ENCODE assay signal across 19 mouse cellular contexts in genomic region chr1:131051073-131051472, GRCm38 (mm10). TPM values are rescaled to one million over a fixed set of nuclear protein-coding genes. Genes with fewer than 3 reads are reported as not detected.
DNase-seq lines count a peak whose midpoint lies in the region; ATAC-seq and TF ChIP-seq lines count a peak whose summit lies in the region.
"Had no signal": no experiment of that assay in that cellular context is flagged by ENCODE, and none has a peak within 500 bp of the region (broad histone marks: within the 10 kb centered on the region; RNA-seq: fewer than 3 reads in every experiment).

No protein-coding gene starts in this region.

- no peak overlapping the region for H3K27ac ChIP-seq in hindbrain, embryonic 11.5 days (ENCODE audit: low read depth, low read length)
- H3K27ac ChIP-seq in hindbrain, postnatal 0 days = no peak overlapping the region
- H3K27ac ChIP-seq in embryonic facial prominence, embryonic 15.5 days (replicated peaks) = no peak overlapping the region
- H3K27ac ChIP-seq: embryonic facial prominence, embryonic 13.5 days; neural tube, embryonic 13.5 days had no signal

- no peaks in the 10 kb centered on the region for H3K27me3 ChIP-seq in hindbrain, embryonic 11.5 days (ENCODE audit: control insufficient read depth, insufficient read depth, low read length)
- H3K27me3 ChIP-seq in hindbrain, postnatal 0 days (ENCODE audit: insufficient read depth, low read length) = no peaks in the 10 kb centered on the region
- no peaks in the 10 kb centered on the region for H3K27me3 ChIP-seq in megakaryocyte, embryonic 14.5 days (replicated peaks)
- no peaks in the 10 kb centered on the region for H3K27me3 ChIP-seq in embryonic facial prominence, embryonic 15.5 days
- H3K27me3 ChIP-seq: embryonic facial prominence, embryonic 13.5 days; neural tube, embryonic 13.5 days; Patski had no signal

- TF ChIP-seq CTCF in hindbrain, postnatal 0 days (IDR thresholded peaks at IDR 0.05; ENCODE audit: low read depth) = no peak

- H3K4me2 ChIP-seq in hindbrain, embryonic 11.5 days (replicated peaks; ENCODE audit: low read depth, low read length) = no peak overlapping the region
- H3K4me2 ChIP-seq in hindbrain, postnatal 0 days (ENCODE audit: low read depth, low read length) = no peak overlapping the region
- no peak overlapping the region for H3K4me2 ChIP-seq in embryonic facial prominence, embryonic 15.5 days (replicated peaks)
- H3K4me2 ChIP-seq: embryonic facial prominence, embryonic 13.5 days; neural tube, embryonic 13.5 days had no signal

- no peak overlapping the region for H3K4me3 ChIP-seq in hindbrain, embryonic 11.5 days (ENCODE audit: low read depth, low read length)
- no peak overlapping the region for H3K4me3 ChIP-seq in hindbrain, postnatal 0 days (ENCODE audit: low read length)
- H3K4me3 ChIP-seq in megakaryocyte, embryonic 14.5 days (replicated peaks) = peak overlapping the region; percentile 56
- H3K4me3 ChIP-seq in embryonic facial prominence, embryonic 15.5 days (replicated peaks) = no peak overlapping the region
- H3K4me3 ChIP-seq: embryonic facial prominence, embryonic 13.5 days; neural tube, embryonic 13.5 days had no signal

- 0 out of 2 replicates have a peak, but pooled peaks have one; percentile 2 for ATAC-seq in hindbrain, embryonic 11.5 days (ENCODE audit: low FRiP score)
- no peak for ATAC-seq in hindbrain, postnatal 0 days
- ATAC-seq in megakaryocyte, adult 5-6 weeks (ENCODE audit: poor library complexity, severe bottlenecking) = no peak
- 0 out of 2 replicates have a peak, but pooled peaks have one; percentile 31 for ATAC-seq in embryonic facial prominence, embryonic 15.5 days (ENCODE audit: insufficient number of reproducible peaks, low FRiP score, low TSS enrichment, low read depth)
- ATAC-seq: forebrain, embryonic 14.5 days; Patski had no signal

- H3K9ac ChIP-seq in hindbrain, embryonic 11.5 days (ENCODE audit: low read depth, low read length) = no peak overlapping the region
- H3K9ac ChIP-seq in hindbrain, postnatal 0 days (replicated peaks; ENCODE audit: low read length) = no peak overlapping the region
- no peak overlapping the region for H3K9ac ChIP-seq in embryonic facial prominence, embryonic 15.5 days
- H3K9ac ChIP-seq: embryonic facial prominence, embryonic 13.5 days; neural tube, embryonic 13.5 days had no signal

- WGBS in hindbrain, embryonic 11.5 days = 29% methylated on average over 7 of the region's 7 CpGs
- WGBS in hindbrain, postnatal 0 days = 37% methylated on average over 7 of the region's 7 CpGs
- 24% methylated on average over 7 of the region's 7 CpGs for WGBS in embryonic facial prominence, embryonic 15.5 days

- no peaks in the 10 kb centered on the region for H3K9me3 ChIP-seq in hindbrain, embryonic 11.5 days (ENCODE audit: control insufficient read depth, low read length)
- H3K9me3 ChIP-seq in hindbrain, postnatal 0 days (ENCODE audit: low read length) = no peaks in the 10 kb centered on the region
- no peaks in the 10 kb centered on the region for H3K9me3 ChIP-seq in megakaryocyte, embryonic 14.5 days
- no peaks in the 10 kb centered on the region for H3K9me3 ChIP-seq in embryonic facial prominence, embryonic 15.5 days (replicated peaks)
- H3K9me3 ChIP-seq: embryonic facial prominence, embryonic 13.5 days; neural tube, embryonic 13.5 days had no signal

- no peaks in the 10 kb centered on the region for H3K36me3 ChIP-seq in hindbrain, embryonic 11.5 days (ENCODE audit: control insufficient read depth, insufficient read depth, low read length)
- peaks cover 9% of the 10 kb centered on the region; the same call in 1 of the 2 replicates for H3K36me3 ChIP-seq in hindbrain, postnatal 0 days (ENCODE audit: insufficient read depth, low read length)
- H3K36me3 ChIP-seq in megakaryocyte, embryonic 14.5 days (replicated peaks; ENCODE audit: low read length) = peaks cover 70% of the 10 kb centered on the region
- peaks cover 31% of the 10 kb centered on the region for H3K36me3 ChIP-seq in embryonic facial prominence, embryonic 15.5 days

- DNase-seq in hindbrain, embryonic 11.5 days (ENCODE audit: low spot score) = no peak
- no peak for DNase-seq in hindbrain, postnatal 0 days (ENCODE audit: low spot score)
- DNase-seq in brain, adult 2 months (ENCODE audit: low read depth, low spot score) = peak; percentile 78
- DNase-seq in layer of hippocampus, adult 9-10 months (ENCODE audit: low spot score) = no peak
- DNase-seq: cerebellum, adult 9-11 months; heart, postnatal 10 days; kidney, adult 11 months; kidney, postnatal 4 days; lung, adult 18-20 months had no signal

- no peaks in the 10 kb centered on the region for H3K4me1 ChIP-seq in hindbrain, embryonic 11.5 days (replicated peaks; ENCODE audit: control insufficient read depth, insufficient read depth, low read length)
- H3K4me1 ChIP-seq in hindbrain, postnatal 0 days (ENCODE audit: insufficient read depth, low read length) = no peaks in the 10 kb centered on the region
- H3K4me1 ChIP-seq in megakaryocyte, embryonic 14.5 days = peaks cover 79% of the 10 kb centered on the region
- peaks cover 12% of the 10 kb centered on the region for H3K4me1 ChIP-seq in embryonic facial prominence, embryonic 15.5 days

RNA-seq across cellular contexts. Expression of gene Il10, which starts 31.4 kb away (rescaled TPM):
- not detected in 2 replicates for polyA plus RNA-seq in hindbrain, embryonic 11.5 days (2014; fragmentation: Nextera tagmentation; extraction: Ambion mirVana)
- total RNA-seq in hindbrain, postnatal 0 days (2014; rRNA removed) = not detected in 2 replicates
- polyA plus RNA-seq in hindbrain, postnatal 0 days (2015; fragmentation: Nextera tagmentation; extraction: Ambion mirVana) = not detected in 2 replicates
- not detected in 2 replicates for polyA plus RNA-seq in megakaryocyte, embryonic 14.5 days (2012; ENCODE audit: insufficient read depth, low replicate concordance)
- not detected in 2 replicates for total RNA-seq in megakaryocyte, adult 5-6 weeks (2015)
- 0.49 TPM in 1 of 2 replicates, not detected in the other for total RNA-seq in megakaryocyte, adult 5-6 weeks (2017)
- polyA plus RNA-seq in embryonic facial prominence, embryonic 15.5 days (2015; fragmentation: Nextera tagmentation; extraction: Ambion mirVana) = not detected in 2 replicates
- total RNA-seq: adrenal gland, adult 18-20 months; heart, adult 18-20 months; heart, postnatal 10 days; left cerebral cortex, adult 8-10 months had no signal
- polyA plus RNA-seq: embryonic facial prominence, embryonic 13.5 days; forebrain, embryonic 14.5 days; neural tube, embryonic 13.5 days had no signal

RNA-seq across cellular contexts. Expression of gene Mapkapk2, which starts 46.6 kb away (rescaled TPM):
- 39.8 and 43.7 TPM in 2 replicates for polyA plus RNA-seq in hindbrain, embryonic 11.5 days (2014; fragmentation: Nextera tagmentation; extraction: Ambion mirVana)
- 71.1 and 74.2 TPM in 2 replicates for total RNA-seq in hindbrain, postnatal 0 days (2014; rRNA removed)
- polyA plus RNA-seq in hindbrain, postnatal 0 days (2015; fragmentation: Nextera tagmentation; extraction: Ambion mirVana) = 19.7 and 21.2 TPM in 2 replicates
- polyA plus RNA-seq in megakaryocyte, embryonic 14.5 days (2012; ENCODE audit: insufficient read depth, low replicate concordance) = 178 and 286 TPM in 2 replicates
- total RNA-seq in megakaryocyte, adult 5-6 weeks (2015) = 210 and 215 TPM in 2 replicates
- 210 and 216 TPM in 2 replicates for total RNA-seq in megakaryocyte, adult 5-6 weeks (2017)
- 42.8 and 44.4 TPM in 2 replicates for polyA plus RNA-seq in embryonic facial prominence, embryonic 15.5 days (2015; fragmentation: Nextera tagmentation; extraction: Ambion mirVana)

Comparison
In these comparisons a context has a peak if more than half of its experiments do, and no peak if none do; other contexts are left out.
1. ATAC-seq: peak in hindbrain, embryonic 11.5 days (single experiment) and embryonic facial prominence, embryonic 15.5 days (single experiment); none in hindbrain, postnatal 0 days (single experiment) and megakaryocyte, adult 5-6 weeks (single experiment).